In the genomic region with DNA sequence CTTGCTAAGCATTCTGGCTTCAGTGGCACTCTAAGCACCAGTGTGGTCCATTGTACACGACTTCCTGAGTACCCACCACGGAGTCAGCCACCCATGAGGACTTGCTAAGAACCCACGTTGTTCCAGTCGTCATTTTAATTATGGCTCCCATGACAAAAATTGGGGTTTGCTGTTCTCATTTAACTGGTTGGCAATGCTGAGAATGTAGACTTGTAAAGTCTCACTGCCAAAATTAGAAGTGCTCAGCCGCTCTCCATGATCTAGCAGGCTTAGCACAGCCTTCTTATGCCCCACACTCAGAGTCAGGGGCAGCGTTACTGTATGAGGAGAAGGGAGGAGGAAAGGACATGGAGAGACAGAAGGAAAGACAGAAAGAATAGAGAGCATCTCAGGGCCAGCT, we compare ENCODE assay signal across 34 mouse cellular contexts.
DNase-seq lines count a peak whose midpoint lies in the region; ATAC-seq and TF ChIP-seq lines count a peak whose summit lies in the region.
"Had no signal": no experiment of that assay in that cellular context is flagged by ENCODE, and none has a peak within 500 bp of the region (broad histone marks: within the 10 kb centered on the region; RNA-seq: fewer than 3 reads in every experiment).

No protein-coding gene starts in this region.

- no peaks in the 10 kb centered on the region for H3K27me3 ChIP-seq in heart, embryonic 15.5 days
- no peaks in the 10 kb centered on the region for H3K27me3 ChIP-seq in testis, adult 2 months (ENCODE audit: control insufficient read depth, insufficient read depth, low read length)
- H3K27me3 ChIP-seq: CH12.LX; embryonic facial prominence, embryonic 13.5 days; forebrain, embryonic 15.5 days; hindbrain, embryonic 12.5 days; intestine, embryonic 15.5 days; stomach, embryonic 15.5 days had no signal

- H3K4me1 ChIP-seq in heart, embryonic 15.5 days (replicated peaks) = peaks cover 25% of the 10 kb centered on the region
- H3K4me1 ChIP-seq in testis, adult 2 months (ENCODE audit: control insufficient read depth, insufficient read depth, low read length) = no peaks in the 10 kb centered on the region
- H3K4me1 ChIP-seq: forebrain, embryonic 15.5 days; hindbrain, embryonic 12.5 days; stomach, embryonic 15.5 days had no signal

- no peak for DNase-seq in frontal cortex, postnatal 10 days (ENCODE audit: low spot score in 2 of 2)
- DNase-seq in heart, adult 9 months (ENCODE audit: low spot score in 2 of 2) = no peak
- no peak for DNase-seq in testis, postnatal 10 days (ENCODE audit: low spot score)
- peak; percentile 16 for DNase-seq in telencephalon, adult 2 months (ENCODE audit: low read depth, low spot score)
- DNase-seq in adrenal gland, adult 8-10 months = no peak
- DNase-seq: adrenal gland, postnatal 10 days; cerebellum, adult 18-20 months; cerebellum, postnatal 10 days; gastrocnemius, postnatal 10 days; heart, postnatal 10 days; kidney, adult 2 months; kidney, postnatal 4 days; layer of hippocampus, postnatal 36 days; liver; lung, adult 2 months; lung, postnatal 10 days; right cerebral cortex, postnatal 25 days; thymus, adult 2 months; thymus, postnatal 36 days had no signal

- no peak for TF ChIP-seq POLR2A in testis, adult 2 months (IDR thresholded peaks at IDR 0.05; ENCODE audit: control insufficient read depth, low read depth, low read length)

- WGBS in heart, embryonic 15.5 days = 65% methylated on average over 6 of the region's 6 CpGs

- peaks cover 9% of the 10 kb centered on the region; the same call in 1 of the 2 replicates for H3K36me3 ChIP-seq in heart, embryonic 15.5 days
- H3K36me3 ChIP-seq in testis, adult 2 months (ENCODE audit: control insufficient read depth, insufficient read depth, low read length) = no peaks in the 10 kb centered on the region
- H3K36me3 ChIP-seq: forebrain, embryonic 10.5 days; stomach, embryonic 15.5 days had no signal

- TF ChIP-seq CTCF in testis, adult 2 months (IDR thresholded peaks at IDR 0.05; ENCODE audit: control insufficient read depth, insufficient read depth, insufficient replicate concordance, low read depth, low read length) = no peak

- H3K27ac ChIP-seq in heart, embryonic 15.5 days = peak overlapping the region; percentile 24; the same call in 1 of the 2 replicates
- no peak overlapping the region for H3K27ac ChIP-seq in testis, adult 2 months (ENCODE audit: control insufficient read depth, insufficient read depth, low read depth, low read length)
- H3K27ac ChIP-seq: embryonic facial prominence, embryonic 13.5 days; forebrain, embryonic 10.5 days; forebrain, embryonic 15.5 days; hindbrain, embryonic 12.5 days; hindbrain, postnatal 0 days; intestine, embryonic 15.5 days; kidney, postnatal 0 days; liver, embryonic 14.5 days; stomach, embryonic 15.5 days had no signal

- H3K9ac ChIP-seq in heart, embryonic 15.5 days = no peak overlapping the region
- H3K9ac ChIP-seq: embryonic facial prominence, embryonic 13.5 days; forebrain, embryonic 15.5 days; hindbrain, embryonic 12.5 days; intestine, embryonic 15.5 days; liver, embryonic 14.5 days; stomach, embryonic 15.5 days had no signal

- no peak overlapping the region for H3K4me2 ChIP-seq in heart, embryonic 15.5 days
- H3K4me2 ChIP-seq: embryonic facial prominence, embryonic 13.5 days; forebrain, embryonic 15.5 days; hindbrain, embryonic 12.5 days; intestine, embryonic 15.5 days; stomach, embryonic 15.5 days had no signal

- H3K9me3 ChIP-seq in heart, embryonic 15.5 days (replicated peaks) = no peaks in the 10 kb centered on the region
- H3K9me3 ChIP-seq: embryonic facial prominence, embryonic 13.5 days; forebrain, embryonic 10.5 days; forebrain, embryonic 15.5 days; hindbrain, embryonic 12.5 days; intestine, embryonic 15.5 days; stomach, embryonic 15.5 days had no signal

- H3K4me3 ChIP-seq in heart, embryonic 15.5 days = no peak overlapping the region
- peak overlapping the region; percentile 77 for H3K4me3 ChIP-seq in testis, adult 2 months (ENCODE audit: control insufficient read depth, low read depth, low read length)
- H3K4me3 ChIP-seq: embryonic facial prominence, embryonic 13.5 days; forebrain, embryonic 10.5 days; forebrain, embryonic 15.5 days; hindbrain, embryonic 12.5 days; intestine, embryonic 15.5 days; stomach, embryonic 15.5 days had no signal

- peak; percentile 77 for ATAC-seq in frontal cortex, adult (ENCODE audit: low TSS enrichment)
- ATAC-seq in heart, embryonic 15.5 days (replicated peaks; ENCODE audit: insufficient number of reproducible peaks, insufficient read depth, low FRiP score, low read depth) = no peak
- ATAC-seq: activated CD4-positive, CD25-positive, alpha-beta regulatory T cell, adult 4 months; forebrain, embryonic 15.5 days; hindbrain, postnatal 0 days; intestine, embryonic 15.5 days; midbrain, embryonic 16.5 days had no signal
